Mouse (Mus musculus) urinary bladder, adult 2 months (tissue): Measurements from ENCODE around the gene Fbp2. TPM values are rescaled to one million over a fixed set of nuclear protein-coding genes. Genes with fewer than 3 reads are reported as not detected.
"Not testable (repeated sequence)": the region's sequence is repeated elsewhere in the genome, so short reads cannot be mapped to it uniquely, and the experiment has no call there.

Experiments used
- DNase-seq: peaks from one replicate; pipeline ENCODE4 v3.0.0; 2022; ENCODE audit warnings: low spot score
- polyA plus RNA-seq: library from polyadenylated mRNA; depleted of rRNA; stranded (reverse); fragments of >200 nt; gene quantifications from 2 replicates; pipeline ENCODE4 v1.2.3, GENCODE M21; 2012; rRNA removed

Fbp2 gene
- polyA plus RNA-seq, 1 experiment = 33.6 TPM

- DNase-seq = no peak
These were observed 5.5 kb upstream of the Fbp2 start for GRCm38 (mm10) chr13:62863771-62864170.

GRCm38 (mm10) chr13:62862875-62863274, 4.7 kb upstream of the Fbp2 start:
- DNase-seq = no peak

- no peak for DNase-seq
These were observed 1.8 kb upstream of the Fbp2 start for GRCm38 (mm10) chr13:62860068-62860467.

- DNase-seq = not testable (repeated sequence)
These were observed 1.0 kb upstream of the Fbp2 start for GRCm38 (mm10) chr13:62859251-62859650.

- no peak for DNase-seq
These were observed 1.4 kb downstream of the Fbp2 start for GRCm38 (mm10) chr13:62856850-62857249.

GRCm38 (mm10) chr13:62856305-62856675, 1.9 kb downstream of the Fbp2 start:
- peak; percentile 64 for DNase-seq

GRCm38 (mm10) chr13:62855396-62856304, 2.6 kb downstream of the Fbp2 start:
- DNase-seq = no peak

GRCm38 (mm10) chr13:62854666-62855065, 3.6 kb downstream of the Fbp2 start:
- DNase-seq = peak; percentile 45

GRCm38 (mm10) chr13:62833341-62833740, 24.9 kb downstream of the Fbp2 start:
- no peak for DNase-seq

GRCm38 (mm10) chr13:62832239-62832638, 26.0 kb downstream of the Fbp2 start:
- no peak for DNase-seq

GRCm38 (mm10) chr13:62815705-62816104, 42.5 kb downstream of the Fbp2 start:
- DNase-seq = not testable (repeated sequence)

- DNase-seq = no peak
These were observed 45.5 kb downstream of the Fbp2 start for GRCm38 (mm10) chr13:62812713-62813112.

GRCm38 (mm10) chr13:62807981-62808380, 50.2 kb downstream of the Fbp2 start:
- DNase-seq = not testable (repeated sequence)

Other genes starting within 250 kb of the Fbp2 start
- gene 6720489N17Rik, start 234.2 kb downstream of the Fbp2 start, polyA plus RNA-seq = 5.8 and 5.9 TPM in 2 replicates
- 14.4 and 14.8 TPM in 2 replicates for gene Platr25, start 97.7 kb downstream of the Fbp2 start, polyA plus RNA-seq
- 2.8 and 3.5 TPM in 2 replicates for gene Gm5141, start 72.6 kb downstream of the Fbp2 start, polyA plus RNA-seq
- gene Fbp1, start 29.9 kb upstream of the Fbp2 start, polyA plus RNA-seq = 12.4 and 13.1 TPM in 2 replicates
- 290 and 374 TPM in 2 replicates for gene 2010111I01Rik, start 106.5 kb upstream of the Fbp2 start, polyA plus RNA-seq